Mouse (Mus musculus) c-Kit-positive CD71-positive TER-119-negative erythroid progenitor cells, embryonic 14.5 days (primary cell): ENCODE results near the gene Irx4.

Experiments used
- DNase-seq: peaks from one replicate; pipeline ENCODE4 v3.0.0-alpha.2; 2013; ENCODE audit warnings: low read depth

The Irx4 gene

GRCm38 (mm10) chr13:73270451-73271081, 10.3 kb downstream of the Irx4 start:
- no peak for DNase-seq

DNA sequence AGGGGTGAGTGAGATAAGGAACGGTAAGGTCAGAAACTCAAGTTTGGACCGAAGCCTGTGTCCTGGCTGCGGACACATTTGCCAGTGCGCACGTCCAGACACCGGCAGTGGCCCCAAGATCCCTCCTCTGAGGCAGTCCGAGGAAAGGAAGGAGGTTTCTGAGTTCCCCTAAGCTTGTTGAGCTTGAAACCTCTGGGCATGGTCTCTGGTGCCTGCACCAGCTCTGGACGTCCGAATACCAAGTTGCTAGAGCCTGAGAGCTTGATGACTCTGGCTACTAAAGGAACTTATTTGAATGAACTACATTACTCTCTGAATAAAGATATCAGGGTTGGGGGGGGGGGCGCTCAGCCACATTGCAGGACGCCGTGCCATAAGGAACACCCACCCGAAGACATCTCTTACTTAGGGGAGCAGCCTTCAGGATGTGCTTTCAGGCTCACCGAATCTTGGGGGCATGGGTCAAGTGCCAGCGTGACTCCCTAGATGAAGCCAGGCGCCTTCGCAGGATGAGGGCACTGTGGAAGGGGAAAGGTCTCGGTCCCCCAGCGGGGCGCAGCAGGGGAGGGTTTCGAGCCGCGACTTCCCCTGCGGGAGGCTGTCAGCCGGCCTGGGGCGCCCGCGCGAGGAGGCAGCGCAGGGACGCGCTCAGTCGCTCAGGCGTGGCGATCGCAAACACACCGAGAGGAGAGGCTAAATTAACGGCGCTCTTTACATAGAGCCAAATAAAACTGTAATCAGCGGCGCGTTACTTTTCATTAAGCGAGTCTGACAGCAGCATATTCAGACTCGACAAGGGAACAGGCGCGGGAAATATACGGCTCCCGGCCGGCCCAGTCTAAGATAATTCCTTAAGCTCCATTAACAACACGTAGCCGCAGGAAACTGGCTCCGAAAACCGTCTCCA, 11.3 kb downstream of the Irx4 start:
- DNase-seq: no peak

- DNase-seq: no peak
These were observed 12.6 kb downstream of the Irx4 start for GRCm38 (mm10) chr13:73272794-73273282.

GRCm38 (mm10) chr13:73273536-73273935, 13.3 kb downstream of the Irx4 start:
- DNase-seq: no peak

DNA sequence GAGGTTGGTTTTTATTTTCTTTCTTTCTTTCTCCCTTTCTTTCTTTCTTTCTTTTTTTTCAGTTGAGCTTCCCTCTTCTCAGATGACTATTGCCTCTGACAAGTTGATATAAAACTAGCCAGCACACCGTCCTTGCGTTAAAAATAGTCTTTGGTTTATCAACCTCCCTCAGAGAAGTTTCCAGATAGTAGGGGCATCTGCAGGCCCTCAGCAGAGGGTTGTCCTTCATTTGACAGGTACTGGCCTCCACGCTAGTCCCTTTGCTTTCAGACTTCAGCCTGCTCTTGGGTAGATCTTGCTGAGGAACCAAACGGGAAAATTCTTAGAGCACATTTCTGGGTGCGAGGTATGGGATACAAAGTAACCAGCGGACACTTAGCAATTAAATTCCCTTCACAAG, 17.1 kb downstream of the Irx4 start:
- DNase-seq: no peak

DNA sequence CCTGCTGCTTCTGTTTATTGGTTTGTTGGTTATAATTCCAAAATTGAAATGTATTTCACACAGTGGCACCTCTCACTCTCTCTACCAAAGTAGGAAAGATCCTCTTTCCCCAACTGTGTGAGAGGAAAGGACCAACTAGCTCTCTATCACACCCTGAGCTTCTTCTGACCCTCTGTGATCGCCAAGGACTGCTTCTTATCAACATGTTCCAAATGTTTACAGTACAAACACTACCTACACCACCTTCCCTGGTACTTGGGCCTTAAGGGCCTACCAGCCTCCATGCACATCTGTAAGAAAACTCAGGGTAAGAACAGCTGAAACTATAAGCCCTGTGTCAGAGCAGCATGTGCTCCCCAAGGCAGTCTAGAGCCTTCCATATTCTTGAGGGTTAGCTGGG, 17.5 kb downstream of the Irx4 start:
- DNase-seq: no peak

DNA sequence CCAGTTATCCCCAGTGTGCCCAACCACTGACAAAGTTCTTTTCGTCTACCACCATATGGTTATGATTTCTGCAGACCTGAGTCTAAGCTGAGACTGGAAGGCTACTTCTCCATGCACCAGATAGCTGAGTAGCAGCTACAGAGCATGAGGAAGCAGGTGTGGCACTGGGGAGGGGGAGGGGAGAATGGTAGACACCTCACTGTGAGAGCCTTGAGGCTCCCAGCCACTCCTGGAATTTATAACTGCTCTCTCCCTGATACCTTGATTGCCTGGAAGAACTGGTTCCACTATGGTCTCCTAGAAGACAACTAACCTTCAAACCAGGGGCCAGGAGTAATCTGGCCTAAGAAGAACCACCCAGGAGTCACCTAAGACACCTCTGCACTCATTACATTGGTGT, 18.9 kb downstream of the Irx4 start:
- DNase-seq: no peak

- no peak for DNase-seq
These were observed 22.1 kb downstream of the Irx4 start for GRCm38 (mm10) chr13:73282407-73282806.

- DNase-seq: no peak
These were observed 23.3 kb downstream of the Irx4 start for GRCm38 (mm10) chr13:73283534-73283933.

- DNase-seq: no peak
These were observed 29.9 kb downstream of the Irx4 start for GRCm38 (mm10) chr13:73290206-73290605.

DNA sequence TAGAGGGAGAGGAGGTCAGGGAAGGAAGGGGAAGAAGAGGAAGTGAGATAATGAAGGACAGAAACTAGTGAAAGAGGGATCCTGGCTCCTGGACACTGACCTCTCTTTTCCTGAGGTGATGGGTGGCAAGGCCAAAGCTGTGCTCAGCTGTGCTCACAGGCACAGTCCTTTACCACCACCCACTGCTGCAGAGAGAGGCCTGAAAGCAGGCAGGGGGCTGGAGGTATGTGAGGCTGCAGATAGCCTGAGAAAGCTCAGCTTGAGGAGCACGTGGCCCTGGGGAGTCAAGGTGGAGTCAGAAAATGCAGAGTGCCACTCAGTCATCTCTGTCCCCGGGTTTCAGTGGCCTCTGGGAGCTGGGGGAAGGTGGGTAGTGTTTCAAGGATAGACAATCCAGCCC, 30.8 kb downstream of the Irx4 start:
- DNase-seq: no peak

GRCm38 (mm10) chr13:73298717-73299116, 38.4 kb downstream of the Irx4 start:
- DNase-seq: no peak

GRCm38 (mm10) chr13:73299322-73299721, 39.0 kb downstream of the Irx4 start:
- DNase-seq: no peak

GRCm38 (mm10) chr13:73304729-73305128, 44.5 kb downstream of the Irx4 start:
- DNase-seq: no peak

DNA sequence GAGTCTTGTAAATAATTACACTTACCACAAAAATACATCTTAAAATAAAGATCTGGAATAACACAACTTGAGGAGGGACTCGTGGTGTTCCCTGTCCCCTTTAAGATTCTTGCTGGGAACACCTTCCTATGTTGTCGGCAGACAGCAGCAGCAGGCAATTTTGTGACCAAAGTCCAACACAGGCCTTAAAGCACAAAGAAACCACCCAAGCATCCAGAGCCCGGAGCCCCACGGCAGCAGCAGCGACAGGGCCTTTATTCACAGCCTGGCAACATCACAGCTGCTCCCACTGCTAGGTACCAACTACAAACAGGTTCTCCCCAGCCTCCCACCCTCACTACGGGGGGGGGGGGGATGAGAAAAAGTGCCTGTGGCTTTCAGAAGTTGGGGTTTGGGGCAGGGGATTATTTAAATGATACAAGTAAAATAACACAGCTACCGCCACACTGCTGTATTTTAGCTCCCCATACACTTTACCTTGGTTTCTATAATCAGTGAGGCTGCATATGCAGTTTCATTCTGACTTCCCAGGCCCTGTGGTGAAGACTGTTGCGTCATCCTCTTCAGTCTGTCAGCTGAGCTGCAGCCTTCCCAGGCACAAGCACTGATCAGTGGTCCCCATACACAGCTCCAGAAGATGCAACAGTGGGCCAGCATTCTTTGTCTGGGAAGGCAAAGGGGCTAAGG, 45.3 kb downstream of the Irx4 start:
- DNase-seq: no peak

- DNase-seq: no peak
These were observed 45.8 kb downstream of the Irx4 start for GRCm38 (mm10) chr13:73306085-73306410.

DNA sequence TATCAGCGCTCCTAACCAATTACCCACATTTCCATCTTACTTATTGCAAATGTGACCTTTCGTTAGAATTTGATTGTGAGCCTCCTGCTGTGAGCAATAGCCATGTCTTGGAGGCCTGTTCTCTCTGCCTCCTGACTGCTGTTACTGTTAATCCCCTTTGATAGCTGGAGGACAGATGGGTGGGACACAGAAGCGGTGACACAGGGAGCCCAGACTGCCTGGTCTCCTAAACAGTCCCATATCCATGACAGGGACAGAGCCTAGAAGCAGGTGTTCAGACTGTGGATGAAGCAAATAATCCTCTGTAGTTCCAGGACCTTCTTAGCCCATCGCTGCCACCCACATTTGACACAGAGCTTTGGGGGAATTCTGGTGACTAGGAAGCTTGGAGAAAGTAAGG, 46.2 kb downstream of the Irx4 start:
- no peak for DNase-seq

DNA sequence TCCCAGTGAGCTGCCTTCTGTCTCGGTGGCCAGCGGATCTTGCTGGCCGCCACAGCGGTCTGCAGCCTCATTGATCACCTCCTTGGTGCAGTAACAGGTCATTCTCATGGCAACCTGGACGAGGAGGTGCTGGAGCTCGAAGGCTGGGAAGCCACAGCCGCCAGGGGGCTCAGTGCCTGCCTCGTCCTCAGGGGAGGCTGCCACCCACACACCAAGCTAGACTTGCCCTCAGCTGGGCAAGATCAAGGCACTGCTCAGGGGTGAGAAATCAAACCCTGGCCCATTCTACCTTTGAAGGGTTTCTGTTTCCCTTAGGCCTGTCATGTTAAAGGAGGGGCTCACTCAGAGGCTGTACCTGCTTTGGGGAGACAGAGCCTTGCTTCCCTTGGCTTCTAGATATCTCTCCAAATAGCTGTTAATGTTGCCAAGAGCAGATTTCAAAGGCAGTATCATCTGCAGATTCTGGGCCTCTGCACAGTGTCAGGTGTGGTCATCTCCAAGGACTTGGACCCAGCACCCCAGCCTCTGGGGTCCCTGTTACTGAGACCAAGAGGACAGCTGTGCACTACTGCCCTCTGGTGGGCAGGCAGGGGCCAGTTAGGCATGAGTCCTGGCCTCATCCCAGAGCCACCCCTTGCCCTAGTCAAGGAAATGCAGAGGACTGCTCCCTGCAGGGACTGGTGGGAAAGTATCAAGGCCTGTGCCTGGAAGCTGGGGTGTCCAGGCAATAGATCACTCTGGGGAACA, 50.1 kb downstream of the Irx4 start:
- no peak for DNase-seq
